Comparison of ENCODE assay signal across 22 mouse cellular contexts in genomic region chr1:169893976-169894375, GRCm38 (mm10). TPM values are rescaled to one million over a fixed set of nuclear protein-coding genes. Genes with fewer than 3 reads are reported as not detected.
DNase-seq lines count a peak whose midpoint lies in the region; ATAC-seq and TF ChIP-seq lines count a peak whose summit lies in the region.
"Had no signal": no experiment of that assay in that cellular context is flagged by ENCODE, and none has a peak within 500 bp of the region (broad histone marks: within the 10 kb centered on the region; RNA-seq: fewer than 3 reads in every experiment).

No protein-coding gene starts in this region.

- no peak overlapping the region for H3K27ac ChIP-seq in ES-E14 (ENCODE audit: insufficient read depth, low read depth, low read length, poor library complexity, severe bottlenecking)
- H3K27ac ChIP-seq in hindbrain, embryonic 13.5 days: no peak overlapping the region
- H3K27ac ChIP-seq: embryonic facial prominence, embryonic 12.5 days; forebrain, embryonic 15.5 days had no signal

- H3K27me3 ChIP-seq in hindbrain, embryonic 13.5 days: no peaks in the 10 kb centered on the region
- H3K27me3 ChIP-seq: embryonic facial prominence, embryonic 12.5 days; forebrain, embryonic 15.5 days; heart, embryonic 12.5 days had no signal

- H3K4me1 ChIP-seq in ES-E14 (ENCODE audit: control insufficient read depth in 2 of 2, insufficient read depth in 2 of 2, low read length in 2 of 2, poor library complexity in 1 of 2): no peaks in the 10 kb centered on the region
- no peaks in the 10 kb centered on the region for H3K4me1 ChIP-seq in hindbrain, embryonic 13.5 days (replicated peaks)
- H3K4me1 ChIP-seq: embryonic facial prominence, embryonic 12.5 days; forebrain, embryonic 15.5 days; heart, embryonic 12.5 days had no signal

- no peak overlapping the region for H3K9ac ChIP-seq in ES-E14 (ENCODE audit: insufficient read depth, low read depth, low read length, poor library complexity, severe bottlenecking)
- H3K9ac ChIP-seq in hindbrain, embryonic 13.5 days: no peak overlapping the region
- H3K9ac ChIP-seq: embryonic facial prominence, embryonic 12.5 days; forebrain, embryonic 15.5 days; heart, embryonic 12.5 days had no signal

- peak; percentile 3 for DNase-seq in A20 (ENCODE audit: low read depth, low spot score)
- DNase-seq in ES-E14 (ENCODE audit: low read depth, low spot score): peak; percentile 17
- peak; percentile 54 for DNase-seq in ZHBTc4 (ENCODE audit: low read depth, low spot score)
- DNase-seq in layer of hippocampus, adult 9-11 months: no peak
- DNase-seq in frontal cortex, adult 2 months (ENCODE audit: extremely low spot score in 1 of 2, low spot score in 1 of 2): no peak
- DNase-seq: adrenal gland, adult 8-10 months; B cell, adult 2 months; cerebellum, adult 11-12 months; cerebellum, adult 9-10 months; cerebellum, postnatal 25 days; gastrocnemius, postnatal 14 days; kidney, adult 18-20 months had no signal

- 92% methylated on average over 2 of the region's 2 CpGs for WGBS in hindbrain, embryonic 13.5 days

- in situ Hi-C loops in ES-E14 (cut with MboI; ENCODE audit: low sequenced_read_pairs in 2 of 2, unreplicated experiment in 2 of 2): no loop called here

- no peak overlapping the region for H3K4me3 ChIP-seq in ES-E14 (ENCODE audit: insufficient read depth in 1 of 2, low read depth in 1 of 2, low read length in 2 of 2, poor library complexity in 1 of 2, severe bottlenecking in 1 of 2)
- H3K4me3 ChIP-seq in hindbrain, embryonic 13.5 days: no peak overlapping the region
- H3K4me3 ChIP-seq: embryonic facial prominence, embryonic 12.5 days; forebrain, embryonic 15.5 days; heart, embryonic 12.5 days had no signal

- H3K36me3 ChIP-seq in ES-E14 (ENCODE audit: control insufficient read depth, insufficient read depth, low read length, poor library complexity, severe bottlenecking): no peaks in the 10 kb centered on the region
- H3K36me3 ChIP-seq in hindbrain, embryonic 13.5 days: no peaks in the 10 kb centered on the region
- H3K36me3 ChIP-seq: embryonic facial prominence, embryonic 12.5 days; forebrain, embryonic 15.5 days; heart, embryonic 12.5 days had no signal

- ATAC-seq in megakaryocyte progenitor cell, adult 5-6 weeks (replicated peaks; ENCODE audit: poor library complexity): 0 out of 2 replicates have a peak, but pooled peaks have one; percentile 20
- ATAC-seq in hindbrain, embryonic 13.5 days (ENCODE audit: low FRiP score): no peak
- ATAC-seq: CD4-positive, CD25-positive, alpha-beta regulatory T cell, adult 4 months; forebrain, embryonic 15.5 days; hindbrain, embryonic 16.5 days; inflammation-experienced regulatory T-cells, adult 6 months had no signal

- no peak overlapping the region for H3K4me2 ChIP-seq in hindbrain, embryonic 13.5 days
- H3K4me2 ChIP-seq: embryonic facial prominence, embryonic 12.5 days; forebrain, embryonic 15.5 days; heart, embryonic 12.5 days had no signal

- H3K9me3 ChIP-seq in ES-E14 (ENCODE audit: control insufficient read depth, insufficient read depth, low read depth, low read length): no peaks in the 10 kb centered on the region
- H3K9me3 ChIP-seq in hindbrain, embryonic 13.5 days: no peaks in the 10 kb centered on the region
- H3K9me3 ChIP-seq: forebrain, embryonic 15.5 days; heart, embryonic 12.5 days had no signal

TF ChIP-seq in ES-E14, 5 proteins besides CTCF, POLR2A, EP300 and RAD21:
- no peak for TF ChIP-seq HCFC1 (IDR thresholded peaks at IDR 0.05; ENCODE audit: borderline replicate concordance, insufficient read depth, low read length)
- TF ChIP-seq CHD2 (IDR thresholded peaks at IDR 0.05; ENCODE audit: low read depth, low read length): no peak
- TF ChIP-seq MAFK (IDR thresholded peaks at IDR 0.05; ENCODE audit: insufficient read depth, low read depth, low read length): no peak
- no peak for TF ChIP-seq ZNF384 (IDR thresholded peaks at IDR 0.05; ENCODE audit: low read depth, low read length)
- no peak for TF ChIP-seq ZC3H11A (IDR thresholded peaks at IDR 0.05; ENCODE audit: borderline replicate concordance, low read depth, low read length)

RNA-seq across cellular contexts. Expression of gene Ccdc190, which starts 34.5 kb away (rescaled TPM):
- 0.40 and 0.63 TPM in 2 replicates for total RNA-seq in ES-E14 (2012; rRNA removed)
- not detected in 2 replicates for total RNA-seq in megakaryocyte progenitor cell, adult 5-6 weeks (2015)
- not detected in 2 replicates for total RNA-seq in megakaryocyte progenitor cell, adult 5-6 weeks (2017)
- polyA plus RNA-seq in hindbrain, embryonic 13.5 days (2015; fragmentation: Nextera tagmentation; extraction: Ambion mirVana): 1.5 and 2.3 TPM in 2 replicates
- polyA plus RNA-seq in frontal cortex, adult 2 months (2012; rRNA removed): 21.4 and 24.5 TPM in 2 replicates
- total RNA-seq: gastrocnemius, adult 18-20 months; gastrocnemius, postnatal 14 days; heart, adult 8-10 months had no signal
- polyA plus RNA-seq: CD4-positive, CD25-positive, alpha-beta regulatory T cell, adult 4 months; embryonic facial prominence, embryonic 12.5 days; heart, embryonic 12.5 days; inflammation-experienced regulatory T-cells, adult 6 months had no signal

Comparison
In these comparisons a context has a peak if more than half of its experiments do, and no peak if none do; other contexts are left out.
1. DNase-seq: peak in A20 (single experiment), ES-E14 (single experiment) and ZHBTc4 (single experiment); none in layer of hippocampus, adult 9-11 months (single experiment) and frontal cortex, adult 2 months (0 of 2).